Mouse (Mus musculus) embryonic facial prominence, embryonic 10.5 days (tissue): ENCODE measurements around the gene Zbtb49. TPM values are rescaled to one million over a fixed set of nuclear protein-coding genes. Genes with fewer than 3 reads are reported as not detected.

Experiments
- DNase-seq: peaks from one replicate; pipeline ENCODE4 v3.0.0-alpha.2; 2017; ENCODE audit warnings: low spot score
- H3K27ac ChIP-seq: fragments of 300-500 bp; sonication (generic); replicated peaks from 2 replicates; pipeline ENCODE4 v1.5.1; 2016; ENCODE audit warnings: mild to moderate bottlenecking
- H3K27me3 ChIP-seq: fragments of 300-500 bp; sonication (generic); replicated peaks from 2 replicates; pipeline ENCODE4 v1.6.1; 2016; ENCODE audit warnings: low read depth, mild to moderate bottlenecking; ENCODE audit not compliant: poor library complexity, severe bottlenecking
- H3K36me3 ChIP-seq: fragments of 300-500 bp; sonication (generic); replicated peaks from 2 replicates; pipeline ENCODE4 v1.6.1; 2016; ENCODE audit warnings: mild to moderate bottlenecking, moderate library complexity
- H3K4me1 ChIP-seq: fragments of 300-500 bp; sonication (generic); 2 replicates; pipeline ENCODE4 v1.6.1; 2016
- H3K4me3 ChIP-seq: fragments of 300-500 bp; sonication (generic); 2 replicates; pipeline ENCODE4 v1.5.1; 2016; ENCODE audit warnings: mild to moderate bottlenecking, moderate library complexity
- H3K9me3 ChIP-seq: fragments of 300-500 bp; sonication (generic); 2 replicates; pipeline ENCODE4 v1.6.1; 2016; ENCODE audit warnings: mild to moderate bottlenecking
- WGBS: fragments of 180-500 bp; shearing (Covaris S2); methylation state at CpG from one replicate; pipeline ENCODE4 v1.1.7; 2016; 5-methylcytosine and 5-hydroxymethylcytosine counted together
- polyA plus RNA-seq: library from polyadenylated mRNA; unstranded; fragments of >200 nt; fragmentation: Nextera tagmentation; extraction: Ambion mirVana; gene quantifications from 2 replicates; pipeline ENCODE4 v1.2.1, GENCODE M21; 2016

Gene Zbtb49
- polyA plus RNA-seq, 1 experiment from 2014 or later: 19.1 TPM

DNA sequence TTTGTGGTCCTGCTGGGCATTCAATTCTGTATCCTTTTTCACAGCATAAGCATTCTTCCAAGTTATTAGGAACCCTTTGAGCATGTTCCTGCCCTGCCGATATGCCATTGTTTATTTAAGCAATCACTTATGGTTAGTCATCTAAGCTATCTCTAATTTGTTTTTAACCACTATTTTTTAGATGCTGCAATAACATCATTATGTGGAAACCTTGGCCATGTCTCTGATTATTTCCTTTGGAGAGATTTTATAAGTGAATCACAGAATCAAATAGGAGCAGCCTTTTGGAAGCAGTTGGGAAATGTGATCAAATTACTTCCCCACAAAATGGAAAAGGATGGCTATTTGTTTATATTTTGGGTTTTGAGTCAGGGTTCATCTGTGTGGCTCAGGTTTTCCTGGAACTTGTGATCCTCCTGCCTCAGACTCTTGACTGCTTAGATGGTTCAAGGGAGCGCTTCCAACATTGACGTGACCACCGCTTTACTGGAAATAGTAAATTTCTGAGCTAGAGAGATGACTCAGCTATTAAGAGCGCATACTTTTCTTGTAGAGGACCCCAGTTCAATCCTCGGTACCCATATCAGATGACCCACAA is 35.5 kb downstream of the Zbtb49 start:
- Histone ChIP-seq H3K4me1 (no peaks in the 10 kb centered on the region), H3K36me3 (no peaks in the 10 kb centered on the region), H3K27ac (no peak overlapping the region), H3K9me3 (no peaks in the 10 kb centered on the region), H3K27me3 (no peaks in the 10 kb centered on the region), H3K4me3 (no peak overlapping the region)
- 87% methylated on average over 6 of the region's 6 CpGs for WGBS
- no peak for DNase-seq

DNA sequence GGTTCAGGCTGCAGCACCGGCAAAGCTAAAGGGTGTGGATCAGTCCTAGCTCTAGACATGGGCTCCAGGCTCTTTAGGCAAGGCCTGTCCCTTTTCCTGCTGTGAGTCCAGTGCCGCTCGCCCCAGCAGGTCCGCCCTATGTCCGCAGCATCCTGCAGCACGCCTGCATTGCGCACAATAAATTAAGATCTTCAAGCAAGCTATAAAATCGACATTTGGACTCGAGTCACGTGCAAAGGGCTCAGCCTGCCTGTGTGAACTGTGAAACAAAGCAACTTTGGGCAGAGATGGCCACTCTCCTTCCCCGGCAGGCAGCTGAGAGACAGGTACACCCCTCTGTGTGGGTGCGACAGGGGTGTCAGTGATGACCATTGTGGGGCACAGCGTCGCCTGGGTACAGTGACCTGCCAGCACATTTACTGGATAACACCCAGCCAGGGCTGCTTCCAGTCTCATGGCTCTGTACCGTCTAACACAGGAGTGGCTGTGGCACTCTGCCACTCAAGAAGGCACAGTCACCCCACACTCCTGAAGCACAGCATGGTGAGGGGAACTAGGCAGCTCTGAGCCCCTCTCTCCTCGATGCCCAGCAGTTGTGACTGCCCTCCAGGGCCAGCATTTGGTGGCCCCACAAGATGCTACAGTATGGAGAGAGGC is 45.9 kb downstream of the Zbtb49 start:
- DNase-seq: no peak
- no peaks in the 10 kb centered on the region for H3K27me3 ChIP-seq
- no peaks in the 10 kb centered on the region for H3K36me3 ChIP-seq
- no peak overlapping the region for H3K4me3 ChIP-seq
- 87% methylated on average over 16 of the region's 16 CpGs for WGBS
- H3K9me3 ChIP-seq: no peaks in the 10 kb centered on the region
- no peaks in the 10 kb centered on the region for H3K4me1 ChIP-seq
- no peak overlapping the region for H3K27ac ChIP-seq

DNA sequence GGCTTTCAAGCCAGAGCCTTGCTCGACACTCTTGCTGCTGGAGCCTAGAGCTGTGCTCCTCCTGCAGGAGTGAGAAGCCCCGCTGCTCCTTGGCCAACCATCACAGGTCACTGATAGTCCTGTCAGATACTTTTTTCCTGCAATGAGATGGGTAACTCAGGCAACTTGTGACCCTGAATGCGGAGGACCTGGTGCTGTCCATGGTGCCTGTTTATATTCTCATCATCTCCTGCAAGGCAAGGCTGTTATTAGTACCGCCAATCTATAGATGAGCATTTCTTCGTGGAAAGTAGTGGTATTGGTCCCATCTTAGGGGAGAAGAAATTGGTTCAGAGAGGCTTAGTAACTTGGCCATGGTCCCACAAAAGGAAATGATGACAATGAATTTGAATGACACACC is 46.5 kb downstream of the Zbtb49 start:
- H3K4me3 ChIP-seq: no peak overlapping the region
- no peaks in the 10 kb centered on the region for H3K4me1 ChIP-seq
- DNase-seq: peak; percentile 30
- no peaks in the 10 kb centered on the region for H3K36me3 ChIP-seq
- H3K27me3 ChIP-seq: no peaks in the 10 kb centered on the region
- no peaks in the 10 kb centered on the region for H3K9me3 ChIP-seq
- H3K27ac ChIP-seq: no peak overlapping the region
- whole genome bisulfite sequencing: 58% methylated on average over 5 of the region's 5 CpGs

DNA sequence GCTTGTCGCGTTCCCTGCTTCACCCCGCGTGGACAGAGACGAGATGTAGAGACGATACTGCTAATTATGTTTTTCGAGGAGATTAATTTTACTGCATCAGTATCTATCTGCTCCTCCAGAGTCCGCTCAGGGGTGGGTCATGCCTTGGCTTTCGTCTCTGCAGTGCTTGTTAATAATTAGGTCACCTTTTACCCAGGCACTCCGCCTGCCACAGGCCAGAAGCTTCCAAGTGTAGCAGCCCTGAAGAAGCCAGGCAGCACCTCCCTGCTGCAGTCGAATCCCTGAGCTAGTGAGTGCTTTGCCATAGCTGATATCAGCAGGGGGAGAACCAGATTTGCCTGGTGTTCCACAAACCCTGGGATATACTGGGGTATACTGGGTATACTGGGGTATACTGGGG is 51.8 kb downstream of the Zbtb49 start:
- Histone ChIP-seq H3K27ac (no peak overlapping the region), H3K4me3 (no peak overlapping the region), H3K4me1 (no peaks in the 10 kb centered on the region; the same call in 1 of the 2 replicates), H3K36me3 (no peaks in the 10 kb centered on the region), H3K9me3 (no peaks in the 10 kb centered on the region), H3K27me3 (no peaks in the 10 kb centered on the region)
- DNase-seq: no peak
- WGBS: 87% methylated on average over 11 of the region's 11 CpGs

DNA sequence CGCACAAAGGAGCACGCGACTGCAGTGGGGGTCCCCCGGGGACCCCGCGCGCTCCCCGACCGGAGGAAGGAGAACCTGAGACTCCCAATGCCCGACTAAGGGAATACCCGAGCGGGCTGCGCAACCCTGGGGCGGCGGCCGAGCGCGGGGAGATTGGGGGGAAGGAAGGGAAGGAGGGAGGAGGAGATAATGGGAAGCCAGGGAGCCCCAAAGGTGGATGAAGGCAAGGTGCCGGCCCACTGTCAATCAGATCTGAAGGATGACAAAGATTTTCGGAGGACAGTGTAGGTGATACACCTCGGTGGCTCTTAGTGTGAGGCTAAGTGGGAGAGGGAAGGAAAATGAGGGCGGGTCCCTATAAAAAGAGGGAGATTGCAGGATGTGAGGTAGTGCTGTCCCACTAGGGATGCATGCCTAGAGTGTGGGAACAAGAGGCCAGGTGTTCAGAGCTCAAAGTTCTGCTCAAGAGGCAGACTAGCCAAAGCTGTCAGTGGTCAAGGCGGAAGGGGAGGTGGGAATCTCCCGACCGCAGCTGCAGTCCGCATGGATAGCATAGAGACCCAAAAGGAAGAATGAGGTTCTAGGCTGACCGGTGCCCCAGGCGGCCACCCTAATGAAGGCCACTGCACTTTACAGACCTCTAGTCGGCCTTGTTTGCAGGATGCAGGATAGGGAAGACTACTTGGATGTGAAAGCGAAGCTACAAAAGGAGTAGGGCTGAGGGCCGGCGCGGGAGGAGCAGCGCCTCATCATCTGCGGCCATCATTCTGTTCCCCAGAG is 60.4 kb downstream of the Zbtb49 start, which contains the start of gene Nsg1:
Nsg1 (minus strand) TSS at position 274 of the 780 bp plus-strand sequence.
- DNase-seq: peak; percentile 39
- Histone ChIP-seq H3K9me3 (peaks cover 3% of the 10 kb centered on the region), H3K4me1 (peaks cover 33% of the 10 kb centered on the region), H3K36me3 (peaks cover 30% of the 10 kb centered on the region), H3K27me3 (peaks cover 56% of the 10 kb centered on the region), H3K4me3 (peak within 1 kb of the TSS; percentile 71), H3K27ac (peak within 1 kb of the TSS; percentile 93)
- 7% methylated on average over 35 of the region's 35 CpGs for WGBS

DNA sequence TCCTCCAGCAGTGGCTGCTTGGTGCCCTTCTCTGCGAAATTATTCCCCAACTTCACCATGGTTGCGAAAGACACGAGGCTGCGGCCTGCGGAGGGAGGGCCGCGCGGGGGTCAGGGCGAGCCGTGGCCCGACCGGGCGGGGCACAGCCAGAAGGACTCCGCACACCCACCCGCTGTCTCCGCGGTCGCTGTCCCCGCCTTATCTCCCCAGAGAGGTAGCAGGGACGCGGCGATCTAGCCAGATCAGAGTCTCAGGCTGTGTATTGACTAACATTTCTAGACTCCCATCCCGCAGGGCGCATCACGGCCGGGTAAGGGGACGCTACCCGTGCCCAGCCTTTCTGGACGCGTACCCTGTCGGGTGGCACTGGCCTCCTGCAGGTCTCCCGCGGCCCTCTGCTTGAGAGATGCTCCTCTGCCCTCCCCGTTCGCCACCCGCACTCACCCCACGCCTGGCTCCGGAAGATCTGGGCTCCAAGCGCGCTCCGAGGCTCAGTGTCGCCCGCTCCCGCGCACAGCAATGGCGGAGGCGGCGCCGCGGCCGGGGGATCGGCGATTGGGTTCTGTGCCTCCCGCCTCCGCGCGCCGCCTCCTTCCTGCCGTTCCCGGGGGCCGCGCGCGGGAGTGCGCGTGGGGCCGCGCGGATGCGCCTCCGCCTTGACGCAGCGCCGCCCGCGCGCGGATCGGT is 61.2 kb downstream of the Zbtb49 start:
- Histone ChIP-seq H3K36me3 (peaks cover 38% of the 10 kb centered on the region), H3K4me3 (peak overlapping the region; percentile 71), H3K9me3 (peaks cover 10% of the 10 kb centered on the region), H3K27me3 (peaks cover 56% of the 10 kb centered on the region), H3K27ac (peak overlapping the region; percentile 93), H3K4me1 (peaks cover 33% of the 10 kb centered on the region)
- under 1% methylated on average over 79 of the region's 79 CpGs for WGBS
- peak; percentile 80 for DNase-seq

DNA sequence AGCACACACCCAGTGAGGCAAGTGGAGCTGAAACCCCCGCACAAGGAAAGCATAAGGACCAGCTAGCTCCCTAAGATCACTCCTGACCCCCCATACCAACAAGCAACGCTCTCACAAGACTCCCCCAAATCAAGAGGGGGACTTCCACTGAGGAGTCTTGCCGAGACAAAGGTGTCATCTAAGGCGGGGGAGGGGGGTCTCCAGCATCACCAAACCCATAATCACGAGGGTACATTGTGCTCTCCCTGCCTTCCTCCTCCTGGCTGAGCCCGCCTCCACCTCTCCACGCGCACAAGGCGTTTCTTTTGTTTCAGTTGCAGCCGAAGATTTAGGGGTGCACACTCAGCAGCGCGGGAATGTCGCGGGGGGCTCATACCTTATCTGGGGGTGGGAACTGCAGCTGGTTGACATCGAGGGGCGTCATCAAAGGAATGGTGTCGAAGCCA is 61.7 kb downstream of the Zbtb49 start:
- peak overlapping the region; percentile 71 for H3K4me3 ChIP-seq
- H3K36me3 ChIP-seq: peaks cover 43% of the 10 kb centered on the region
- H3K4me1 ChIP-seq: peaks cover 33% of the 10 kb centered on the region
- H3K9me3 ChIP-seq: peaks cover 11% of the 10 kb centered on the region
- peak overlapping the region; percentile 93 for H3K27ac ChIP-seq
- 4% methylated on average over 17 of the region's 17 CpGs for WGBS
- peaks cover 56% of the 10 kb centered on the region for H3K27me3 ChIP-seq
- DNase-seq: peak; percentile 58

DNA sequence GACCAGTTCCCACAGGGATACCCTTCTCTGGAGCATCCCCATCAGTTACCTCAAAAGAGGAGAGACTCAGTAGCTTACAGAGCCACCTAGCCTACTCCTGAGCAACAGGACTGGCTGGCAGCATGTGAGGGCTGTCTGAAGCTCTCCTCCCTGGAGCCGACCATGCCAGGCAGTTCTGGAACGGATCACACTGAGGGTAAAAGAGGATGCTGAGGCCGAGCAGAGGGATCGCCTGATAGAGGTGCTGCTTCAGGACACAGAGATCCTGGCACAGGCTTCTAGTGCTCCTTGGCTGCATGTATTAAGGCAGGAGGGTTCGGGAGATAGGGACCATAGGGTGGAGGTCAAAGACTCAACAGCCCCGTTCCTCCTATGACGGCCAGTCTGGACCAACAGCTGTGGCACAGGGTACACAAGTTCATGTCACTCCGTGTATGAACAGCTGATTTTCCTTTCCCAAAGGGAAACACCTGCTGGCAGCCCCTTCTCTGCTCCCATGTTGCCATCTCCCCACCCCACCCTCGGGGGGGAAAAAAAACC is 62.7 kb downstream of the Zbtb49 start:
- DNase-seq: no peak
- H3K4me3 ChIP-seq: peak overlapping the region; percentile 71
- peaks cover 27% of the 10 kb centered on the region for H3K4me1 ChIP-seq
- H3K9me3 ChIP-seq: peaks cover 11% of the 10 kb centered on the region
- 69% methylated on average over 9 of the region's 9 CpGs for WGBS
- H3K36me3 ChIP-seq: peaks cover 53% of the 10 kb centered on the region
- peak overlapping the region; percentile 93; the same call in 1 of the 2 replicates for H3K27ac ChIP-seq
- peaks cover 51% of the 10 kb centered on the region for H3K27me3 ChIP-seq

DNA sequence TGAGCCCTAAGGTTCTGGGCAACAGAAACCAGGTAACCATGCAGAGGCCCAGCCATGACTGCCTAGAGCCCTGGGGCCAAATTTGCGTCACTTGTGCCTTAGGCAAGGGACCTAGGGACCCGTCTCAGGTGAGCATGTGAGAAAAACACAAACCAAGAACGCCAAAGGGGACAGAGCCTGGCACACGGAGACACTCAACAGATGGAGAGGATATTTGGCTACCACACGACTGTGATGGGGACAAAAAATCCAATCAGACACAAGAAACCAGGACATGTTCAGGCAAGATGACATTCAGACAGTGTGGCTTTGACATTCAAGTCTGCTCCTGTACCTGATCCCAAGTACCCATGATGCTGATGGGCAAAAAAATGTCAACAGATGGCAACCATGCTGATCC is 66.6 kb downstream of the Zbtb49 start:
- H3K36me3 ChIP-seq: peaks cover 92% of the 10 kb centered on the region
- H3K27me3 ChIP-seq: peaks cover 16% of the 10 kb centered on the region
- H3K27ac ChIP-seq: no peak overlapping the region
- H3K9me3 ChIP-seq: peaks cover 11% of the 10 kb centered on the region
- no peak overlapping the region for H3K4me3 ChIP-seq
- peaks cover 14% of the 10 kb centered on the region for H3K4me1 ChIP-seq
- WGBS: 92% methylated on average over 5 of the region's 5 CpGs
- DNase-seq: no peak

DNA sequence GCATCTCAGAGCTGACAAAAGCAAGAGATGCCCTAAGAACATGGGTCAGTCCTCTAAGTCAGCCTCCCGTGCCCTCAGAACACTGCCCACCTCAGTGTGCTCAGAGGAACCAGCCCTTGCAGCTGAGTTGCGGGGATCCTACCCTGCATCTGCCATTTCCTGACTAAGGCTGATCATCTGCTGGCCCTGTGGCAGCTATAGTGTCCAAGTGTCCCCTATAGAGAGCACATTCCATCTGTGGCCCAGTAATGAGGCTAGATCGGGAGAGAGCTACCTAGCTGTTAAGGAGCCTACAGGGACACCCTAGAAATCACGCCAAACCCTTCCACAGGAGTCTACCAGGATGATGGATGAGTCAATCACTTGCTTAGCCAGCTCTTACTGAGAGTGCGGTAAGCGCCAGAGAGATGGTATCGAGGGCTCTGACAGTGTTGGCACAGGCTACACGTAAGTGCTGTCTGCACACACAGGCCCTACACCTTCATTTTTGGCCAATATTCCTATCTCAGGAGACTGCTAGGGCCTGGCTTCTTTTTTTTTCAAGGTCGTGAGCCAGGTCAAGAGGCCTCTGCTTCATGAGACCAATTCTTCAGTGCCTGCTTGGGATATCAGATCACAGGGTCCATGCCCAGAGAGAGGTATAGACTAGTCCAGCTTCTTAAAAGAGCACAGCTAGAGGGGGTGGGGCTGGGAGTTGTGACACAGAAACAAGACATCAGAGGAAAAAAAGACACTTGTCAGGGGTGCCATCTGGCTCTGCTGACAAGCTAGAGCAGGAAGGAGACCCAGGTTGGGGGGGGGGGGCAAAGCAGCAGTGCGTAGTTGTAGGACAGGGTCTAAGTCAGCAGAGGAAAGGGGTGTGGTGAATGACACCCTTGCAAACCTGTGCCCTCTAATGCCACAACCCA is 67.8 kb downstream of the Zbtb49 start:
- no peak overlapping the region for H3K27ac ChIP-seq
- no peak overlapping the region for H3K4me3 ChIP-seq
- WGBS: 90% methylated on average over 10 of the region's 10 CpGs
- peaks cover 6% of the 10 kb centered on the region for H3K27me3 ChIP-seq
- peaks cover 100% of the 10 kb centered on the region for H3K36me3 ChIP-seq
- no peak for DNase-seq
- H3K4me1 ChIP-seq: peaks cover 2% of the 10 kb centered on the region
- peaks cover 11% of the 10 kb centered on the region for H3K9me3 ChIP-seq

DNA sequence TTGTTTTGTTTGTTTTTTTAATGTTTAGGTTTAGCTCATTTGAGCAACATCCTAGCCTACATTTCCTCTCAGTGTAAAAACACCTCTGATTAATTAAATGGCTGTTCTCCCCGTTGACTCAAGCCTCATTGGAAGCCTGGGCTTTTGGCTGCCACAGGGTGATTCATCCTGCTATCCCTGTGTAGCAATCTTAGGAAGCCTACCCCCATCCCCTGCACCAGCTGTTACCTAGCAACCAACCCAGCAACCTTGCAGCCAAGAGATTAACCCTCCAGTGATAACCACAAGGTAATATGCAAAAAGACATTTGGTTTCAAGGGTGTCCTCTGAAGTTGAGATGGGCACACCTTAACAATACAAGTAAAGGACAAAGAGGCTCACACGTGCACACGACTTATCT is 69.0 kb downstream of the Zbtb49 start:
- WGBS: 76% methylated on average over 3 of the region's 3 CpGs
- peaks cover 100% of the 10 kb centered on the region for H3K36me3 ChIP-seq

More for the DNA sequence above, 69.0 kb downstream of the Zbtb49 start:
- Histone ChIP-seq H3K27me3 (no peaks in the 10 kb centered on the region), H3K9me3 (peaks cover 11% of the 10 kb centered on the region), H3K4me3 (no peak overlapping the region), H3K4me1 (no peaks in the 10 kb centered on the region), H3K27ac (no peak overlapping the region)
- no peak for DNase-seq
